Mouse (Mus musculus): ENCODE measurements at regions not wholly inside any gene's neighbourhood (a gene's known extent, or its start where the extent isn't known, plus 50 kb on each side); places are given as distances from the start of the nearest gene placed in this dataset.
A peak's percentile ranks its signal among the peaks of the same experiment; 100 is the strongest.

GRCm38 (mm10) chr2:8628007-8628406 lies 1118.6 kb upstream of the Celf2 start:
- no peak for DNase-seq (ENCODE audit: low spot score in 2 of 2)

GRCm38 (mm10) chr2:8628485-8629208 lies 1119.3 kb upstream of the Celf2 start:
- no peak for DNase-seq (ENCODE audit: low spot score in 2 of 2)

- no peak for DNase-seq (ENCODE audit: low spot score in 2 of 2)
Observed at GRCm38 (mm10) chr2:8638082-8638481, 1128.7 kb upstream of the Celf2 start.

- DNase-seq (ENCODE audit: low spot score in 2 of 2) = no peak
Observed at GRCm38 (mm10) chr2:8639282-8639681, 1129.9 kb upstream of the Celf2 start.

GRCm38 (mm10) chr2:8645463-8645862 lies 1136.1 kb upstream of the Celf2 start:
- no peak for DNase-seq (ENCODE audit: low spot score in 2 of 2)

- no peak for DNase-seq (ENCODE audit: low spot score in 2 of 2)
Observed at GRCm38 (mm10) chr2:8660544-8660943, 1151.2 kb upstream of the Celf2 start.

GRCm38 (mm10) chr2:8673751-8674378 lies 1164.5 kb upstream of the Celf2 start:
- DNase-seq (ENCODE audit: low spot score in 2 of 2) = peak; percentile 21 to 53

GRCm38 (mm10) chr2:8675537-8675936 lies 1166.2 kb upstream of the Celf2 start:
- DNase-seq (ENCODE audit: low spot score in 2 of 2) = no peak

- DNase-seq (ENCODE audit: low spot score in 2 of 2) = no peak
Observed at GRCm38 (mm10) chr2:8676546-8676945, 1167.2 kb upstream of the Celf2 start.

GRCm38 (mm10) chr2:8690846-8691643 lies 1181.7 kb upstream of the Celf2 start:
- no peak for DNase-seq (ENCODE audit: low spot score in 2 of 2)

GRCm38 (mm10) chr2:8729306-8729705 lies 1151.7 kb upstream of the 4930412O13Rik start:
- no peak for DNase-seq (ENCODE audit: low spot score in 2 of 2)

- DNase-seq (ENCODE audit: low spot score in 2 of 2) = peak in 1 of 2 experiments; percentile 10
Observed at GRCm38 (mm10) chr2:8754142-8754541, 1126.9 kb upstream of the 4930412O13Rik start.

GRCm38 (mm10) chr2:8756546-8756945 lies 1124.5 kb upstream of the 4930412O13Rik start:
- no peak for DNase-seq (ENCODE audit: low spot score in 2 of 2)

- no peak for DNase-seq (ENCODE audit: low spot score in 2 of 2)
Observed at GRCm38 (mm10) chr2:8770636-8771035, 1110.4 kb upstream of the 4930412O13Rik start.

- DNase-seq (ENCODE audit: low spot score in 2 of 2) = no peak
Observed at GRCm38 (mm10) chr2:8781152-8781935, 1099.7 kb upstream of the 4930412O13Rik start.

GRCm38 (mm10) chr2:8782225-8782624 lies 1098.8 kb upstream of the 4930412O13Rik start:
- no peak for DNase-seq (ENCODE audit: low spot score in 2 of 2)

- DNase-seq (ENCODE audit: low spot score in 2 of 2) = no peak
Observed at GRCm38 (mm10) chr2:8802061-8802460, 1079.0 kb upstream of the 4930412O13Rik start.

GRCm38 (mm10) chr2:8809609-8810008 lies 1071.4 kb upstream of the 4930412O13Rik start:
- no peak for DNase-seq (ENCODE audit: low spot score in 2 of 2)

- no peak for DNase-seq (ENCODE audit: low spot score in 2 of 2)
Observed at GRCm38 (mm10) chr2:8818127-8818526, 1062.9 kb upstream of the 4930412O13Rik start.

- no peak for DNase-seq (ENCODE audit: low spot score in 2 of 2)
Observed at GRCm38 (mm10) chr2:8825406-8825805, 1055.6 kb upstream of the 4930412O13Rik start.

Data from gastrocnemius, postnatal 4 days (tissue).